Mouse (Mus musculus) lung, postnatal 0 days (tissue): ENCODE data around the gene Slc39a7. TPM values are rescaled to one million over a fixed set of nuclear protein-coding genes. Genes with fewer than 3 reads are reported as not detected.

Experiments
- ATAC-seq: fragments of 200-750 bp; cut with Nextera tagmentation; 2 replicates; pipeline ENCODE4 v1.8.0; 2017; ENCODE audit warnings: moderate library complexity
- DNase-seq: peaks from one replicate; pipeline ENCODE4 v3.0.0-alpha.2; 2016; ENCODE audit warnings: low spot score
- H3K27ac ChIP-seq: fragments of 300-500 bp; sonication (generic); 2 replicates; pipeline ENCODE4 v1.5.1; 2014; ENCODE audit warnings: antibody characterized with exemption, mild to moderate bottlenecking, low read length, mixed read lengths
- H3K27me3 ChIP-seq: fragments of 300-500 bp; sonication (generic); replicated peaks from 2 replicates; pipeline ENCODE4 v1.6.1; 2014; ENCODE audit warnings: low read length, mixed read lengths; ENCODE audit not compliant: insufficient read depth
- H3K36me3 ChIP-seq: fragments of 300-500 bp; sonication (generic); 2 replicates; pipeline ENCODE4 v1.6.1; 2014; ENCODE audit warnings: low read length, mixed read lengths; ENCODE audit not compliant: insufficient read depth
- H3K4me1 ChIP-seq: fragments of 300-500 bp; sonication (generic); 2 replicates; pipeline ENCODE4 v1.6.1; 2014; ENCODE audit warnings: antibody characterized with exemption, low read depth, low read length, mixed read lengths; ENCODE audit not compliant: insufficient read depth
- H3K4me2 ChIP-seq: fragments of 300-500 bp; sonication (generic); replicated peaks from 2 replicates; pipeline ENCODE4 v1.6.1; 2014; ENCODE audit warnings: low read depth, mild to moderate bottlenecking, low read length, moderate library complexity, mixed read lengths
- H3K4me3 ChIP-seq: fragments of 300-500 bp; sonication (generic); 2 replicates; pipeline ENCODE4 v1.5.1; 2014; ENCODE audit warnings: low read depth, low read length
- H3K9ac ChIP-seq: fragments of 300-500 bp; sonication (generic); replicated peaks from 2 replicates; pipeline ENCODE4 v1.6.1; 2014; ENCODE audit warnings: low read depth, mild to moderate bottlenecking
- H3K9me3 ChIP-seq: fragments of 300-500 bp; sonication (generic); 2 replicates; pipeline ENCODE4 v1.6.1; 2016; ENCODE audit warnings: low read length, mixed read lengths
- CTCF ChIP-seq: IDR thresholded peaks from 2 replicates; pipeline ENCODE4 v1.5.1; 2016; ENCODE audit warnings: antibody characterized with exemption, mild to moderate bottlenecking
- EP300 ChIP-seq: IDR thresholded peaks from 2 replicates; pipeline ENCODE4 v1.6.1; 2016; ENCODE audit warnings: antibody characterized with exemption, mild to moderate bottlenecking, control low read depth
- WGBS: fragments of 180-500 bp; shearing (Covaris S2); extraction: QIAGEN DNeasy Blood & Tissue Kit; methylation state at CpG from one replicate; pipeline ENCODE4 v1.1.7; 2014; 5-methylcytosine and 5-hydroxymethylcytosine counted together
- polyA plus RNA-seq: library from polyadenylated mRNA; unstranded; fragments of >200 nt; fragmentation: Nextera tagmentation; extraction: Ambion mirVana; gene quantifications from 2 replicates; pipeline ENCODE4 v1.2.1, GENCODE M21; 2015

Slc39a7 gene
- polyA plus RNA-seq, 1 experiment from 2014 or later, result 130 TPM

DNA sequence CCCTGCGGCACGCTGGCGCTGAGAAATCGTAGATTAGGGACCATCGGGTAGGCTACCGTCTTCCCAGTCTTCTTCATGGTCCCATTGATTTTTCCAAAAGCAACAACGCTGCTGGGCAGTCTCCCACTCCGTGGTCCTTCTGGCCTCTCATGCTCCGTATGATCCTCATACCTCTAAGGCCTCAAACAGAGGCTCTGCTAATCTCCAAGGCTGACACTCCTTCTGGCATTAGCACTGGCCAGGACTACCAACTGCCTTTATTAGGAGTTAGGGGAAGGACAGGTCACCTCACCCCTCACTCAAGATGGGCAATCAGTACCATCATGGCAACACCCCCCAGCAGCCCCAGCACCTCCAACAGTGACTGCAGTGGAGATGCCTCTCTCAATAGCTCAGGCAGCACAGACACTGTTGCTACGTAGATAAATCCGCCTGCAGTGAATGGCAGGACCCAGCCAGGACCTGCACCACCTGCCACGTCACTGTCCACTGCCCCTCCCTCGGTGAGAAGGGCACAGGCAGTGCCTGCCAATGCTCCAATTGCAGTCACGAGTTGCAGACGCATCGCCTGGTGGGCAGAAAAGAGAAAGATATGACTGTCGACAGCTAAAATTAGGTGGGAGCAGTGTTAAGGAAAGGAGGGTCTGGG is 2.9 kb downstream of the Slc39a7 start:
- H3K9me3 ChIP-seq, result no peaks in the 10 kb centered on the region
- H3K36me3 ChIP-seq, result peaks cover 13% of the 10 kb centered on the region
- H3K9ac ChIP-seq, result no peak overlapping the region
- TF ChIP-seq EP300, result no peak
- no peak for TF ChIP-seq CTCF
- no peak overlapping the region for H3K27ac ChIP-seq
- WGBS, result 68% methylated on average over 17 of the region's 17 CpGs
- peaks cover 40% of the 10 kb centered on the region for H3K4me1 ChIP-seq
- H3K4me3 ChIP-seq, result no peak overlapping the region
- ATAC-seq (no peak), DNase-seq (no peak)
- H3K4me2 ChIP-seq, result peak overlapping the region; percentile 98; the same call in 1 of the 2 replicates
- H3K27me3 ChIP-seq, result no peaks in the 10 kb centered on the region

DNA sequence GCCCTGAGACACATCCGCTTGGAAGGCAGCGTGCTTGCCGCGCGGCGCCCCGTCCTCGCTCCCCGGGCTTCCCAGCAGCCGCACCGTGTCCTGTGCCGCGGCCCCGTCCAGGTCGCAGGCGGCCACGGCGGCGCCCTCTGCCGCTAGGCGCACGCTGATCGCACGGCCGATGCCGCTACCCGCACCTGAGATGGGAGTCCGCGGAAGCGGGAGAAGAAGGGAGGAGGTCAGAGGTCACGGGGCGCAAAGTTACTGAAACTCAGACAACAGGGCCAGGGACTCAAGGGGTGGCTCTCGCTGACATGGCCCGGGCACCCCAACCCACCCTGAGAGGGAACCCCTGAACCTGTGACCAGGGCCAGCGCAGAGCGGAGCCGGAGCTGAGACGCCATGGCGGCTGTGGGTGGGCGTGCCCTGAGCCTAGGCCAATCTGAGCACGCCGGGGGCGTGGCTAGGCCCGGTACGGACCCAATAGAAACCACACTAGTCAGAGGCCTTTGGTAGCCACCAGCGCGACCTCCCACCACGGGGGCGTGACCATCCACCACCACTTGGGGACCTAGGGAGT is 3.7 kb downstream of the Slc39a7 start, which contains the start of gene H2-Ke6:
TSS of gene H2-Ke6 (minus strand) at position 405 of the 568 bp plus-strand sequence.
- TF ChIP-seq EP300, result no peak
- peak; percentile 51 for TF ChIP-seq CTCF
- Histone ChIP-seq H3K36me3 (peaks cover 13% of the 10 kb centered on the region), H3K9me3 (no peaks in the 10 kb centered on the region), H3K27ac (peak within 1 kb of the TSS; percentile 71), H3K27me3 (no peaks in the 10 kb centered on the region), H3K4me3 (peak within 1 kb of the TSS; percentile 67), H3K4me1 (peaks cover 32% of the 10 kb centered on the region), H3K4me2 (peak within 1 kb of the TSS; percentile 98), H3K9ac (peak within 1 kb of the TSS; percentile 29; the same call in 1 of the 2 replicates)
- DNase-seq (peak; percentile 95), ATAC-seq (peak; percentile 67)
- WGBS, result under 1% methylated on average over 44 of the region's 49 CpGs

DNA sequence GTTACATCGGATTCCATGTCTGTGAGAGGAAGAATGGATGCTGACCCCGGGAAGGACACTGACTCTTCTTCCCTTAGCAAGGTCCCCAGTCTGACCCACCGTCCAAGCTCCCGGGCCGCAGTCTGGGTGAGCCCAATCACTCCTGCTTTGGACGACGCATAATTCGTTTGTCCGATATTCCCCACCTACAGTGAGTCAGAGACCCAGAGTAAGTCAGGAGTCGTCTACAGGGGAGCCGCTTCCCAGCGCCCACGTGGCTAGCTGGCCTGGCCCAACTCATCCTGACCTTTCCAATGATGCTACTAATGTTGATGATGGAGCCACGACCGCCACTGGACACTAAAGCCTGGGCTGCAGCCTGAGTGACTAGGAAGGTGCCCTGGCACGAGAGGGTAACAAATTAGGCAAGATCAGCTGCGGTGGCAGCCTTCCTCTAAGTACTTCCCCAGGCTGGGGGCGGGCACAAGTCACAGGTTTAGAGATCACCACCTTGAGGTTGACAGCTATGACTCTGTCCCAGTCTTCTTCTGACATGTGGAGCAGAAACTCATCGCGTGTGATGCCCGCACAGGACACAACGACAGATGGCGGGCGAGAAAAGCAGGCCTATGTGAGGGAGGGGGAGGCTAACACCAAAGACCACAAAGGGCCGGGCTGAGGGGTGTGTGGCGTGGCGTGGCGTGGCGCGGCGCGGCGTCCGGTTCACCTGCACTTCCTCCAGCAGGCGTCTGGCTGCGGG is 4.4 kb downstream of the Slc39a7 start:
- DNase-seq (peak; percentile 65), ATAC-seq (no peak)
- no peak for TF ChIP-seq CTCF
- no peak for TF ChIP-seq EP300
- Histone ChIP-seq H3K27ac (peak overlapping the region; percentile 71), H3K4me1 (peaks cover 27% of the 10 kb centered on the region), H3K36me3 (peaks cover 13% of the 10 kb centered on the region), H3K9ac (peak overlapping the region; percentile 29; the same call in 1 of the 2 replicates), H3K4me3 (peak overlapping the region; percentile 67), H3K27me3 (no peaks in the 10 kb centered on the region), H3K9me3 (no peaks in the 10 kb centered on the region), H3K4me2 (peak overlapping the region; percentile 98)
- WGBS, result 13% methylated on average over 34 of the region's 36 CpGs

DNA sequence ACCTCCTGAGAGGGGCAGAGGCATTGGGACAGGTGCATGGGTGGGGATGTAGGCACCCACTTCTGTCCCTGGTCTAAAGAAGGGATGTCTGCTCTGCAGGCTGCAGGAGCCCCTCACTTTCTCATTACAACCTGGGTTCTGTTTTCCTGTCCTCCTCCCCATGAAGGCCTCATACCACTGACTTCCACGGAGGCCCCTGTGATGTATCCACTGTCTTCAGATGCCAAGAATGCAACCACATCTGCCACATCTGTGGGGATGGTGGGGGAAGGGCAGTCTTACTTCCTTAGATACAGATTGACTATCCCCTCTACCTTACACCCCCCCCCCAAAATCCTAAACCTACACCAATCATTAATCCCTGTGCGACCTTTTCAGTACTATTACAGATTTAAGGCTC is 5.3 kb downstream of the Slc39a7 start:
- Histone ChIP-seq H3K27me3 (no peaks in the 10 kb centered on the region), H3K27ac (no peak overlapping the region), H3K4me3 (no peak overlapping the region), H3K4me2 (0 out of 2 replicates have a peak overlapping the region, but pooled peaks have one; percentile 98), H3K36me3 (peaks cover 13% of the 10 kb centered on the region), H3K9me3 (no peaks in the 10 kb centered on the region), H3K9ac (no peak overlapping the region), H3K4me1 (peaks cover 27% of the 10 kb centered on the region)
- DNase-seq (no peak), ATAC-seq (no peak)
- TF ChIP-seq EP300 (no peak), CTCF (no peak)
- 42% methylated on average over 2 of the region's 2 CpGs for WGBS

DNA sequence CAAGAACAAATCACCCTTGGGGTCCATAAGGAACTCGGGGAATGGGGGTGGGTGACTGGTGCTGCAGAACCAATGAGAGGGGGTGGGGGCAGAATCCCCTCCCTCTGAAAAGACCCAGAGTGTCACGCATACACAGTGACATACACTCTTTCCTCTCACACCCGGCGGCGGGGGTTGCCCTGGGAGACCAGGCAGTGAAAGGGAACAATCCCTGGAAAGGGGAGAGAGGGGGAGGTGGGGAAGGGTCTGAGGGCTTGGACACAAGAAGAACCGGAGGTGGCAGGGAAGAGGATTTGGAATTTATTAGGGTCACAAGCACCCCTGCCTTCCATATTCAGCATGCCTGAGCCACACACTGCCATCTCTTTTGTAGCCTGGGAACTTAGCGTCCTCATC is 5.7 kb downstream of the Slc39a7 start:
- DNase-seq, result no peak
- WGBS, result 23% methylated on average over 7 of the region's 7 CpGs
- Histone ChIP-seq H3K4me1 (peaks cover 26% of the 10 kb centered on the region), H3K27me3 (no peaks in the 10 kb centered on the region), H3K9me3 (no peaks in the 10 kb centered on the region), H3K4me3 (no peak overlapping the region), H3K36me3 (peaks cover 13% of the 10 kb centered on the region), H3K4me2 (no peak overlapping the region), H3K9ac (no peak overlapping the region), H3K27ac (no peak overlapping the region)
- no peak for ATAC-seq
- TF ChIP-seq CTCF, result no peak
- TF ChIP-seq EP300, result no peak
